Mouse (Mus musculus): Measurements from ENCODE around the gene Doc2b. TPM values are rescaled to one million over a fixed set of nuclear protein-coding genes. Genes with fewer than 3 reads are reported as not detected.

The Doc2b gene
- polyA plus RNA-seq, 1 experiment from 2014 or later: 0.06 TPM

- peaks cover 16% of the 10 kb centered on the region for H3K36me3 ChIP-seq (ENCODE audit: insufficient read depth, low read length)
- DNase-seq (ENCODE audit: low spot score) (no peak), ATAC-seq (no peak)
- no peak overlapping the region for H3K4me2 ChIP-seq (replicated peaks; ENCODE audit: low read depth, low read length)
- no peaks in the 10 kb centered on the region for H3K9me3 ChIP-seq (ENCODE audit: low read length)
- no peak overlapping the region for H3K4me3 ChIP-seq (ENCODE audit: low read depth, low read length)
- 85% methylated on average over 4 of the region's 4 CpGs for WGBS
- no peaks in the 10 kb centered on the region for H3K27me3 ChIP-seq (replicated peaks; ENCODE audit: insufficient read depth, low read length)
- no peak overlapping the region for H3K27ac ChIP-seq (ENCODE audit: low read length)
- 0 out of 2 replicates have a peak, but pooled peaks cover 9% of the 10 kb centered on the region for H3K4me1 ChIP-seq (ENCODE audit: insufficient read depth, low read depth, low read length)
- TF ChIP-seq CTCF (IDR thresholded peaks at IDR 0.05) (no peak), EP300 (IDR thresholded peaks at IDR 0.05) (no peak)
- no peak overlapping the region for H3K9ac ChIP-seq (replicated peaks; ENCODE audit: low read depth)
Observed at GRCm38 (mm10) chr11:75764521-75765023, 31.3 kb downstream of the Doc2b start.

GRCm38 (mm10) chr11:75762708-75763107 is 33.1 kb downstream of the Doc2b start:
- TF ChIP-seq EP300 (IDR thresholded peaks at IDR 0.05) (no peak), CTCF (IDR thresholded peaks at IDR 0.05) (no peak)
- H3K4me2 ChIP-seq (replicated peaks; ENCODE audit: low read depth, low read length): no peak overlapping the region
- no peaks in the 10 kb centered on the region for H3K4me1 ChIP-seq (ENCODE audit: insufficient read depth, low read depth, low read length)
- H3K4me3 ChIP-seq (ENCODE audit: low read depth, low read length): no peak overlapping the region
- WGBS: 65% methylated on average over 2 of the region's 2 CpGs
- peaks cover 22% of the 10 kb centered on the region for H3K36me3 ChIP-seq (ENCODE audit: insufficient read depth, low read length)
- no peak overlapping the region for H3K27ac ChIP-seq (ENCODE audit: low read length)
- H3K9me3 ChIP-seq (ENCODE audit: low read length): no peaks in the 10 kb centered on the region
- peak; percentile 23 for ATAC-seq
- DNase-seq (ENCODE audit: low spot score): no peak
- H3K9ac ChIP-seq (replicated peaks; ENCODE audit: low read depth): no peak overlapping the region
- H3K27me3 ChIP-seq (replicated peaks; ENCODE audit: insufficient read depth, low read length): no peaks in the 10 kb centered on the region

- Histone ChIP-seq H3K36me3 (ENCODE audit: insufficient read depth, low read length) (peaks cover 24% of the 10 kb centered on the region), H3K27me3 (replicated peaks; ENCODE audit: insufficient read depth, low read length) (no peaks in the 10 kb centered on the region), H3K27ac (ENCODE audit: low read length) (no peak overlapping the region), H3K4me3 (ENCODE audit: low read depth, low read length) (no peak overlapping the region), H3K9ac (replicated peaks; ENCODE audit: low read depth) (no peak overlapping the region), H3K4me1 (ENCODE audit: insufficient read depth, low read depth, low read length) (no peaks in the 10 kb centered on the region), H3K4me2 (replicated peaks; ENCODE audit: low read depth, low read length) (no peak overlapping the region), H3K9me3 (ENCODE audit: low read length) (no peaks in the 10 kb centered on the region)
- no peak for DNase-seq (ENCODE audit: low spot score)
- 91% methylated on average over 5 of the region's 5 CpGs for WGBS
- TF ChIP-seq CTCF (IDR thresholded peaks at IDR 0.05) (no peak), EP300 (IDR thresholded peaks at IDR 0.05) (no peak)
- no peak for ATAC-seq
Observed at GRCm38 (mm10) chr11:75760785-75761184, 35.1 kb downstream of the Doc2b start.

GRCm38 (mm10) chr11:75758553-75758952 is 37.3 kb downstream of the Doc2b start:
- DNase-seq (ENCODE audit: low spot score) (no peak), ATAC-seq (no peak)
- H3K36me3 ChIP-seq (ENCODE audit: insufficient read depth, low read length): peaks cover 24% of the 10 kb centered on the region
- no peaks in the 10 kb centered on the region for H3K9me3 ChIP-seq (ENCODE audit: low read length)
- H3K9ac ChIP-seq (replicated peaks; ENCODE audit: low read depth): no peak overlapping the region
- no peaks in the 10 kb centered on the region for H3K27me3 ChIP-seq (replicated peaks; ENCODE audit: insufficient read depth, low read length)
- no peak overlapping the region for H3K4me3 ChIP-seq (ENCODE audit: low read depth, low read length)
- TF ChIP-seq EP300 (IDR thresholded peaks at IDR 0.05) (no peak), CTCF (IDR thresholded peaks at IDR 0.05) (no peak)
- no peak overlapping the region for H3K4me2 ChIP-seq (replicated peaks; ENCODE audit: low read depth, low read length)
- no peaks in the 10 kb centered on the region for H3K4me1 ChIP-seq (ENCODE audit: insufficient read depth, low read depth, low read length)
- no peak overlapping the region for H3K27ac ChIP-seq (ENCODE audit: low read length)
- WGBS: 93% methylated on average over 1 of the region's 1 CpGs

- H3K4me2 ChIP-seq (replicated peaks; ENCODE audit: low read depth, low read length): no peak overlapping the region
- peaks cover 24% of the 10 kb centered on the region for H3K36me3 ChIP-seq (ENCODE audit: insufficient read depth, low read length)
- no peaks in the 10 kb centered on the region for H3K27me3 ChIP-seq (replicated peaks; ENCODE audit: insufficient read depth, low read length)
- 68% methylated on average over 8 of the region's 8 CpGs for WGBS
- TF ChIP-seq CTCF (IDR thresholded peaks at IDR 0.05) (no peak), EP300 (IDR thresholded peaks at IDR 0.05) (no peak)
- ATAC-seq: no peak
- no peak overlapping the region for H3K9ac ChIP-seq (replicated peaks; ENCODE audit: low read depth)
- H3K9me3 ChIP-seq (ENCODE audit: low read length): no peaks in the 10 kb centered on the region
- no peak for DNase-seq (ENCODE audit: low spot score)
- no peak overlapping the region for H3K27ac ChIP-seq (ENCODE audit: low read length)
- no peak overlapping the region for H3K4me3 ChIP-seq (ENCODE audit: low read depth, low read length)
- no peaks in the 10 kb centered on the region for H3K4me1 ChIP-seq (ENCODE audit: insufficient read depth, low read depth, low read length)
Observed at GRCm38 (mm10) chr11:75756687-75757086, 39.2 kb downstream of the Doc2b start.

- 62% methylated on average over 4 of the region's 4 CpGs for WGBS
- Histone ChIP-seq H3K9ac (replicated peaks; ENCODE audit: low read depth) (no peak overlapping the region), H3K27me3 (replicated peaks; ENCODE audit: insufficient read depth, low read length) (no peaks in the 10 kb centered on the region), H3K27ac (ENCODE audit: low read length) (no peak overlapping the region), H3K4me2 (replicated peaks; ENCODE audit: low read depth, low read length) (no peak overlapping the region), H3K36me3 (ENCODE audit: insufficient read depth, low read length) (no peaks in the 10 kb centered on the region), H3K4me3 (ENCODE audit: low read depth, low read length) (no peak overlapping the region), H3K9me3 (ENCODE audit: low read length) (no peaks in the 10 kb centered on the region), H3K4me1 (ENCODE audit: insufficient read depth, low read depth, low read length) (no peaks in the 10 kb centered on the region; the same call in 1 of the 2 replicates)
- ATAC-seq: no peak
- TF ChIP-seq CTCF (IDR thresholded peaks at IDR 0.05) (peak; percentile 43), EP300 (IDR thresholded peaks at IDR 0.05) (no peak)
- peak; percentile 52 for DNase-seq (ENCODE audit: low spot score)
Observed at GRCm38 (mm10) chr11:75751082-75751481, 44.8 kb downstream of the Doc2b start.

GRCm38 (mm10) chr11:75750537-75750936 is 45.3 kb downstream of the Doc2b start:
- 66% methylated on average over 1 of the region's 1 CpGs for WGBS
- ATAC-seq (no peak), DNase-seq (ENCODE audit: low spot score) (no peak)
- Histone ChIP-seq H3K4me1 (ENCODE audit: insufficient read depth, low read depth, low read length) (no peaks in the 10 kb centered on the region; the same call in 1 of the 2 replicates), H3K27me3 (replicated peaks; ENCODE audit: insufficient read depth, low read length) (no peaks in the 10 kb centered on the region), H3K4me3 (ENCODE audit: low read depth, low read length) (no peak overlapping the region), H3K9me3 (ENCODE audit: low read length) (no peaks in the 10 kb centered on the region), H3K27ac (ENCODE audit: low read length) (no peak overlapping the region), H3K36me3 (ENCODE audit: insufficient read depth, low read length) (no peaks in the 10 kb centered on the region), H3K9ac (replicated peaks; ENCODE audit: low read depth) (no peak overlapping the region), H3K4me2 (replicated peaks; ENCODE audit: low read depth, low read length) (no peak overlapping the region)
- TF ChIP-seq CTCF (IDR thresholded peaks at IDR 0.05) (peak; percentile 31), EP300 (IDR thresholded peaks at IDR 0.05) (no peak)

All from lung, postnatal 0 days (tissue).